Mouse (Mus musculus): ENCODE data around the gene Dppa2.

DNA sequence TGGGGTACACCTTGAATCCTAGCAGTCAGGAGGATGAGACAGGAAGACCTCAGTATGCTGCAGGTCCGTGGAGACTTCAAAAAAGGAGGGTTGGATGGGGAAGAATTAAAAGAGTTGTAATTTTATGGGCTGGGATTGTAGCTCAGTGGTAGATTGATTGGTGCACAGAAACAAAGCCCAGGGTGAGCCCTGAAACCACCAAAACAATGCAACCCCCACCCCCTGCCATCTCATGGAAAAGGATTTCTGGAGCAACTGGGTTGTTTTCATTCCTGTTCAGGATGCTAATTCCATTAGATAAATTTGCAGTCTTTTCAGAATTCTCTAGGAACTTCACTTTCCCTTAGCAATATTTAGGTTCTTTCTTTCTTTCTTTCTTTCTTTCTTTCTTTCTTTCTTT is 20.9 kb upstream of the Dppa2 start:
- TF ChIP-seq CTCF (IDR thresholded peaks at IDR 0.05; ENCODE audit: extremely low read depth, insufficient read length, insufficient replicate concordance, low read depth, low read length) (no peak), POLR2A (IDR thresholded peaks at IDR 0.05; ENCODE audit: low read depth, low read length) (no peak)

Data from small intestine, adult 2 months (tissue).